Mouse (Mus musculus) telencephalon, adult 2 months (tissue): ENCODE results near the gene Glb1l2.

ENCODE experiments used
- DNase-seq: peaks from one replicate; pipeline ENCODE4 v3.0.0-alpha.2; 2011; ENCODE audit warnings: low read depth, low spot score

The Glb1l2 gene

DNA sequence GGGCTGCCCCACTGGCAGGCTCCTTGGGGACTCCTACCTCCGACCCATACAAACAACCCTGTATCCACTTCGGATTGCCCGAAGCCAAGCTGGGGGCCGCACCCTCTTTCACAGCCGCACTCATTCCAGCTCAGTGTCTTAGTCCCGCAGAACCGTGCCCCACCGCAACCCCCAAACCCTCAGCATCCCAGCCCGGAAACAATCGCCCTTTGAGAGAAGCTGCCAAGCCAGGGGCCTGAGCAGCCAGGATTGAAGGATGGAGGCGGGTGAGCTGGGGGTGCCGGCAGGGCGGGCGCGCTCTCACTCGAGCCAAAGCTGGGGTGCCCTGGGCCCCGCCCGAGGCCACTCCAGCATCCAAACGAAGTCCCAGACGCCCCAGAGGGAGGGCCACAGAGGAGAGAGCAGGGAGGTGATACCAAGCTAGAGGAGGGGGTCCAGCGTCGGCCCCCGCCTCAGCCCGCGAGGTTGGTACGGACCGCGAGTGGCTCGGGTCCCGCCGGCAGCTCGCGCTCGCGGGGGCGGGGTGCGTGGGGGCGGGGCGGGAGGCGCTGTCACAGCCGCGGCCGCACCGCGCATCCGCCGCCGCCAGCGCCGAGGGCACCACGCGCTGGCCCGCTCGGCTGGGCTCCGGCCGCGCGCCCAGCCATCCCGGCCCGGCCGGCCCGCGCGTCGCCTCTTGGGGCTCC lies 72.9 kb downstream of the Glb1l2 start, which contains the start of gene B3gat1:
TSS of gene B3gat1 (plus strand) at position 523 of the 686 bp plus-strand sequence.
- DNase-seq: no peak

DNA sequence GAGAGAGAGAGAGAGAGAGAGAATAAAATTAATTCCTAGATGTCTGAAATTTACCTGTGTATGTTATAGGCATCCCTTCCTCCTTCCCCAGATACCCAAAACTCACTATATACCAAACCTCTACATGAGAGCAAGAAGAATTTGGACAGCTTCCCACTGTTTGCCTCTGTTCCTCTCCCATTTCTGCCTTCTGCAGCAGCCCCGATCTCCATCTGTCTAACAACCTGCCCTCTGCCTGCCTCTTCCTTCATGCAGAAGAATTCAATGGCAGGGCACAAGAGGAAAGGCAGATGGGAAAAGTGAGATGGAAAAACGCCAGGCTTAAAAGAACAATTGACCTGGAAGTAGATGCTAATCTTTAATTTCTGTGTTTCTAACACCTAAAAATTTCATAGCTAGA lies 77.7 kb downstream of the Glb1l2 start:
- DNase-seq: no peak

DNA sequence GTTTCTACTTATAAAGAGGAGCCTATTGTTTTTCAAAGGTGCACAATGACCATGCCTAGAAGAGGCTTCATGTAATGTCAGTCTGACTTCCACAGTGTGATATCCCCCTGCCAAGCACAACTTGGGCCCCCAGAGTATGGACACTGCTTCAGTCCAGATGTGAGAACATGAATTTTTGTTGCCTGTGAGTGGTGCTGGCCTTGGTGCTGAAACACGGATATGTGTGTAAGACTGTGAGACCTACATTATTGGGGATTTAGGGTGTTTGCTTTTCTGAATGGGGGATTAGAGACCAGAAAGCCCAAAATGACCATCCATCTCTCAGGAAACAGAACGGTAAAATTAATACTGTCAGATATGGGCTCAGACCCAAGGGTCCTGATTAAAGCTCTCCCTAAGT lies 78.8 kb downstream of the Glb1l2 start:
- no peak for DNase-seq

DNA sequence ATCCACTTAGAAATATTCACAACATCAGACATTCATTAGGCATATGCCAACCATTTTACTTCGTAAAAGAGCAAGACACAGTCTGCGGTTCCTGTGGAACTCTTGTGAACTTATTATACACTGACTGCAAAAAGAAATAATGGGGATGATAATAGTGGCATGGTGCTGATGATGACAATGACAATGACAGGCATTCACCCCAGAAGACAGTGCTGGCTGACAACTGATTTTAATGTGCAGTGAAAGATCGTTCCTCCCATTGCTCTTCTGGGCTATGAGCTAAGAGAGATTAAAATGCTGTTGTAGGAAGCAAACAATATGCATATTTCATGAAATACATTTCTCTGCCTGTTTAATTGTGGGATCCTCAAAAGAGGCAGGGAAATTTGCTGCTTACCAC lies 80.6 kb downstream of the Glb1l2 start:
- DNase-seq: no peak

DNA sequence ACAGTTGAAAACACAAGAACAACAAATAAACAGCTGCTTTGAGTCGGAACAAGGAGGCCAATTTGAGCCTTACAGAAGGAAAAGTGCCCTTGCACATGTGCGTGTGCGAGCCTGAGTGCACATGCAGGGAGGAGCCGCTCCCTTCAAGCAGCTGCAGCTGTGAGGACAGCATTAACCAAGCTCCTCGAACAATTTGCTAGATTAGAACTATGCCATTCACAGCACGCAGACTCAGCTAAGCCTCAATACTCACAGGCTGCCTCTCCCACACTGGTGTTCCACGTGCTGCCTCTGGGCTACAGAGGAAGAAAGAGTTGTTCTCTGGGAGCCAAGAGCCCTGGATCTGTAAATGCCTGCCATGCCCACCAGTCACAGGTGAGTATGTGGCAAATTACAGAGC lies 84.5 kb downstream of the Glb1l2 start:
- no peak for DNase-seq

DNA sequence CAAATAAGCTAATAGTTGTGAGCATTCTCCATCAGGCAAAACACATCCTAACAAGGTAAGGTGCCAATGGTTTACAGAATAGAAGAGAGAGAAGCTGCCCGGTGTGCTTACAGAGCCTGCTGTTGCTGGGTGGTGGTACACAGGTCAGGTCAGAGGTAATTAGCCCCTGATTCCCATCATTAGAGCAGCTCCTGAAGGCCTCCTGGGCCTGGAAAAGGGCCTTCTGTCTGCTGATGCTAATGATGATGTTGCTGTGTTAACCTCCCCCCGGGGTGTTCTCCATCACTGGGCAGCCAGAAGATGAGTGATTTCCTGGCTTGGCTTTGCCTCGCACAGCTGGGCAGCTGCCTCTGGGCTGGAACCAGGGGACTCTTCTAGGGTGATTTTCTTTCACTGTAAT lies 87.9 kb downstream of the Glb1l2 start:
- DNase-seq: no peak
